Mouse (Mus musculus) MEL (cell line): ENCODE data around the gene Nrg4. TPM values are rescaled to one million over a fixed set of nuclear protein-coding genes. Genes with fewer than 3 reads are reported as not detected.

ENCODE experiments used
- DNase-seq: peaks from one replicate; pipeline ENCODE4 v3.0.0; 2011; ENCODE audit warnings: low read depth, low spot score
- H3K27ac ChIP-seq: 2 replicates; pipeline ENCODE4 v1.5.1; 2012; ENCODE audit warnings: low read depth, mild to moderate bottlenecking, control low read depth, low read length, moderate library complexity; ENCODE audit not compliant: control insufficient read depth
- H3K27me3 ChIP-seq, 2 experiments: fragments of 150-350 bp in 1 of 2; sonication (generic) in 1 of 2; 2 replicates each; pipeline ENCODE4 v1.6.1; 2012; ENCODE audit warnings: low read length in 2 of 2, mild to moderate bottlenecking in 2 of 2, improper control_type of control experiment in 1 of 2, moderate library complexity in 1 of 2; ENCODE audit not compliant: insufficient read depth in 2 of 2, control insufficient read depth in 1 of 2
- H3K36me3 ChIP-seq, 2 experiments: 2 replicates each; pipeline ENCODE4 v1.6.1; 2012 to 2014; ENCODE audit warnings: low read length in 2 of 2, improper control_type of control experiment in 1 of 2, inconsistent platforms in 1 of 2, mild to moderate bottlenecking in 1 of 2; ENCODE audit not compliant: insufficient read depth in 2 of 2, control insufficient read depth in 1 of 2
- H3K4me1 ChIP-seq, 2 experiments: fragments of 150-350 bp in 1 of 2; sonication (generic) in 1 of 2; 2 replicates each; pipeline ENCODE4 v1.6.1; 2012; ENCODE audit warnings: low read length in 2 of 2, improper control_type of control experiment in 1 of 2, mild to moderate bottlenecking in 1 of 2; ENCODE audit not compliant: insufficient read depth in 2 of 2, control insufficient read depth in 1 of 2
- H3K4me3 ChIP-seq, 2 experiments: fragments of 150-350 bp in 1 of 2; sonication (generic) in 1 of 2; 2 replicates each; pipeline ENCODE4 v1.5.1; 2012; ENCODE audit warnings: low read depth in 2 of 2, low read length in 2 of 2, mild to moderate bottlenecking in 2 of 2, moderate library complexity in 2 of 2, control low read depth in 1 of 2, improper control_type of control experiment in 1 of 2; ENCODE audit not compliant: control insufficient read depth in 1 of 2, insufficient read depth in 1 of 2
- H3K79me2 ChIP-seq: 2 replicates; pipeline ENCODE4 v1.6.1; 2012; ENCODE audit warnings: mild to moderate bottlenecking, low read length, moderate library complexity; ENCODE audit not compliant: control insufficient read depth, poor library complexity, insufficient read depth
- H3K9ac ChIP-seq: 2 replicates; pipeline ENCODE4 v1.6.1; 2012; ENCODE audit warnings: low read depth, mild to moderate bottlenecking, control low read depth, low read length, moderate library complexity; ENCODE audit not compliant: control insufficient read depth, poor library complexity, severe bottlenecking
- H3K9me3 ChIP-seq: fragments of 150-350 bp; sonication (generic); replicated peaks from 2 replicates; pipeline ENCODE4 v1.6.1; 2012; ENCODE audit warnings: mild to moderate bottlenecking, low read length, improper control_type of control experiment, moderate library complexity; ENCODE audit not compliant: insufficient read depth
- BHLHE40 ChIP-seq: IDR thresholded peaks from 2 replicates; pipeline ENCODE4 v1.6.1; 2012; ENCODE audit warnings: low read depth, mild to moderate bottlenecking, inconsistent platforms, low read length, improper control_type of control experiment, borderline replicate concordance
- CHD1 ChIP-seq: IDR thresholded peaks from 2 replicates; pipeline ENCODE4 v1.6.1; 2012; ENCODE audit warnings: low read depth, mild to moderate bottlenecking, inconsistent platforms, low read length, improper control_type of control experiment
- CTCF ChIP-seq, 3 experiments: IDR thresholded peaks in 2 of 3; conservative IDR thresholded peaks in 1 of 3; 2 replicates each; pipeline ENCODE4 v1.5.1; 2011 to 2012; ENCODE audit warnings: low read length in 3 of 3, low read depth in 2 of 3, mild to moderate bottlenecking in 2 of 3, improper control_type of control experiment in 1 of 3, inconsistent platforms in 1 of 3, mixed read lengths in 1 of 3, moderate library complexity in 1 of 3; ENCODE audit not compliant: control insufficient read depth in 1 of 3, insufficient read depth in 1 of 3, poor library complexity in 1 of 3, severe bottlenecking in 1 of 3
- E2F4 ChIP-seq: IDR thresholded peaks from 2 replicates; pipeline ENCODE4 v1.6.1; 2011; ENCODE audit warnings: low read depth, low read length, improper control_type of control experiment, borderline replicate concordance
- ELF1 ChIP-seq: IDR thresholded peaks from 2 replicates; pipeline ENCODE4 v1.6.1; 2014; ENCODE audit warnings: low read depth, mild to moderate bottlenecking, inconsistent platforms, low read length, improper control_type of control experiment, moderate library complexity
- EP300 ChIP-seq, 2 experiments: IDR thresholded peaks; 2 replicates each; pipeline ENCODE4 v1.6.1; 2011; ENCODE audit warnings: improper control_type of control experiment in 2 of 2, low read length in 2 of 2, low read depth in 1 of 2, mild to moderate bottlenecking in 1 of 2
- ETS1 ChIP-seq: IDR thresholded peaks from 2 replicates; pipeline ENCODE4 v1.6.1; 2012; ENCODE audit warnings: low read depth, mild to moderate bottlenecking, inconsistent platforms, low read length, improper control_type of control experiment, moderate library complexity
- GABPA ChIP-seq: IDR thresholded peaks from 2 replicates; pipeline ENCODE4 v1.6.1; 2012; ENCODE audit warnings: low read depth, mild to moderate bottlenecking, inconsistent platforms, low read length, improper control_type of control experiment, moderate library complexity
- GATA1 ChIP-seq: IDR thresholded peaks from 2 replicates; pipeline ENCODE4 v1.6.1; 2011; ENCODE audit warnings: low read depth, low read length, improper control_type of control experiment
- KAT2A ChIP-seq: conservative IDR thresholded peaks from 2 replicates; pipeline ENCODE4 v1.6.1; 2012; ENCODE audit warnings: low read depth, low read length, improper control_type of control experiment, inconsistent platforms
- MEF2A ChIP-seq: IDR thresholded peaks from 2 replicates; pipeline ENCODE4 v1.6.1; 2014; ENCODE audit warnings: low read depth, mild to moderate bottlenecking, inconsistent platforms, low read length, improper control_type of control experiment; ENCODE audit not compliant: poor library complexity, insufficient replicate concordance, severe bottlenecking; ENCODE audit errors: extremely low read depth
- MXI1 ChIP-seq: IDR thresholded peaks from 2 replicates; pipeline ENCODE4 v1.6.1; 2011; ENCODE audit warnings: mild to moderate bottlenecking, low read depth, low read length, improper control_type of control experiment
- MYB ChIP-seq: IDR thresholded peaks from 2 replicates; pipeline ENCODE4 v1.6.1; 2011; ENCODE audit warnings: mild to moderate bottlenecking, low read depth, low read length, improper control_type of control experiment
- MYC ChIP-seq: IDR thresholded peaks from 2 replicates; pipeline ENCODE4 v1.6.1; 2011; ENCODE audit warnings: low read depth, mild to moderate bottlenecking, low read length, improper control_type of control experiment, moderate library complexity
- RAD21 ChIP-seq: IDR thresholded peaks from 2 replicates; pipeline ENCODE4 v1.6.1; 2011; ENCODE audit warnings: mild to moderate bottlenecking, low read depth, low read length, improper control_type of control experiment
- SIN3A ChIP-seq: IDR thresholded peaks from 2 replicates; pipeline ENCODE4 v1.6.1; 2012; ENCODE audit warnings: low read length, improper control_type of control experiment, inconsistent platforms
- SMC3 ChIP-seq: IDR thresholded peaks from 2 replicates; pipeline ENCODE4 v1.6.1; 2011; ENCODE audit warnings: low read depth, low read length, improper control_type of control experiment
- ZC3H11A ChIP-seq: IDR thresholded peaks from 2 replicates; pipeline ENCODE4 v1.6.1; 2012; ENCODE audit warnings: low read depth, mild to moderate bottlenecking, inconsistent platforms, low read length, improper control_type of control experiment
- ZNF384 ChIP-seq: IDR thresholded peaks from 2 replicates; pipeline ENCODE4 v1.6.1; 2012; ENCODE audit warnings: low read depth, mild to moderate bottlenecking, inconsistent platforms, low read length, improper control_type of control experiment
- polyA plus RNA-seq, 2 experiments: library from polyadenylated mRNA; stranded (reverse) in 1 of 2; unstranded in 1 of 2; fragments of >175 nt in 1 of 2; fragments of >200 nt in 1 of 2; gene quantifications; 2 replicates each; pipeline versions ENCODE4 v1.2.1 to v1.2.4; 2012; ENCODE audit warnings: low replicate concordance in 2 of 2, low read depth in 1 of 2; ENCODE audit not compliant: insufficient read length in 2 of 2, insufficient read depth in 1 of 2, missing spikeins in 1 of 2
- total RNA-seq: library from RNA; depleted of rRNA; stranded (reverse); fragments of 300-350 nt; gene quantifications from 2 replicates; pipeline ENCODE4 v1.2.3, GENCODE M21; 2012

Gene Nrg4
- total and polyA plus RNA-seq, 3 experiments = 0.08 to 0.67 TPM; not detected in 1

DNA sequence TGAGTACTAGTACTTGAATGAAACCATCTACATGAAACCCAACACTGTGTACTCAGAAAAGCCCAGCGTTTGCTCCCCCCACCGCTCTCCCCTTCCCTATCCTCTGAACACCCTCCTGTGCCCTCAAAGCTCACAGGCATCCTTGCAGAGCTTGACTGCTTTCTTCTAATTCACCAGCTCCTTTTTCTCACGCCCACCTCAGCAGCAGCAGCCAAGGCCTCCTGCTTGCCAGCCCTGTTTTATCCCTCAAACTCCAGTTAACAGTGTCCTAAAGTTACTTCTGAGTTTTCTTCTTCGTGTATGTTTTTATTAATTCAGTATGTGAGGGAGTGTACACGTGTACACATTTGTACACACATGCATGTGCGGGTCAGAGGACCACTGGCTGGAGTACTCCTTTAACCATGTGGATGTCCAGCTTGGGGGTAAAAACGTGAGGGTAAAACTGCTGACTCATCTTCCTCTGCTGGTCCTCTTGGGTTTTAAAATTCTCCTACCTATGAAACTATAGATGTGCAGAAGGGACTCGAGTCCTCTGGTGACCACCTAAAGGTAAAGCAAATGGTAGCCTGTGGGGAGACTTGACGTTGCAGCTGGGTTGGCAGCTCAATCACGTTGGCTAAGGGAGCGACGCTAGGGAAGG, 12.9 kb downstream of the Nrg4 start:
- Histone ChIP-seq H3K4me3 (no peak overlapping the region), H3K36me3 (no peaks in the 10 kb centered on the region; a peak in 1 of 4 replicates), H3K27me3 (peaks cover 8 to 14% of the 10 kb centered on the region in 2 experiments)
- TF ChIP-seq MYB = no peak
- no peak for TF ChIP-seq GABPA
- TF ChIP-seq KAT2A = no peak
- no peak for TF ChIP-seq ETS1
- TF ChIP-seq CTCF (IDR thresholded peaks at IDR 0.05 in 2 of 3, conservative IDR thresholded peaks at IDR 0.05 in 1 of 3; ENCODE audit: control insufficient read depth in 1 of 3, insufficient read depth in 1 of 3, low read depth in 2 of 3, low read length in 3 of 3, poor library complexity in 1 of 3, severe bottlenecking in 1 of 3) = no peak
- TF ChIP-seq CHD1 = no peak
- no peak for TF ChIP-seq EP300 (IDR thresholded peaks at IDR 0.05; ENCODE audit: low read depth in 1 of 2, low read length in 2 of 2)
- TF ChIP-seq ZNF384 = no peak
- TF ChIP-seq, all 39 proteins: peak for 0
- H3K9ac ChIP-seq = no peak overlapping the region
- H3K79me2 ChIP-seq = no peaks in the 10 kb centered on the region
- H3K9me3 ChIP-seq = no peaks in the 10 kb centered on the region
- peaks cover 0 to 6% of the 10 kb centered on the region in 2 experiments; a peak in 1 of 4 replicates for H3K4me1 ChIP-seq
- DNase-seq = no peak
- H3K27ac ChIP-seq = no peak overlapping the region

DNA sequence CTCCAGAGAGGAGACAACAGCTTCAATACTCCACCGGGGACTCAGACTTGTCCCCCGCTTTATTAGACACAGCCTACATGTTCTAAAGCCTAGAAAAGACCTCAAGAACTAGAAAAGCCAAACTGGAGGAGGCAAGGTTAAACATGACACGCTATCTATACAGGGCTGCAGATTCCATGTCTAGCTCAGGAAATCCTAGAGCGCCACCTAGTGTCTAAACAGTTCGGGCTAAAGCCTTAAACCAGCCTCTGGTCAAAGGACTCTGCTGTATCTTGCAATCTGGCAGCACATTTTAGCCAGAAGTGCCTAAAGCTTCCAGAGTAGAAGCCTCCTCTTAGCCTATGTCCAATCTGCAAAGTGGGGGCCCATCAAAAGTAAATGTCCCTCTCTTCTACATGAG, 15.1 kb downstream of the Nrg4 start:
- Histone ChIP-seq H3K36me3 (peaks cover 0 to 9% of the 10 kb centered on the region in 2 experiments; a peak in 2 of 4 replicates), H3K4me1 (peaks cover 3 to 13% of the 10 kb centered on the region in 2 experiments; a peak in 3 of 4 replicates), H3K9me3 (no peaks in the 10 kb centered on the region), H3K27ac (no peak overlapping the region), H3K79me2 (no peaks in the 10 kb centered on the region), H3K4me3 (no peak overlapping the region), H3K9ac (no peak overlapping the region), H3K27me3 (peaks cover 4 to 11% of the 10 kb centered on the region in 2 experiments; a peak in 3 of 4 replicates)
- peak; percentile 87 for DNase-seq
- TF ChIP-seq BHLHE40 = no peak
- TF ChIP-seq ZC3H11A = peak; percentile 88
- TF ChIP-seq ZNF384 = peak; percentile 66; the same call in 1 of the 2 replicates
- 0 out of 2 replicates have a peak, but pooled peaks have one; percentile 26 for TF ChIP-seq ELF1
- TF ChIP-seq SMC3 = peak; percentile 88
- 0 out of 2 replicates have a peak, but pooled peaks have one; percentile 41 for TF ChIP-seq GATA1
- TF ChIP-seq RAD21 = peak; percentile 98
- TF ChIP-seq SIN3A = peak; percentile 40; the same call in 1 of the 2 replicates
- TF ChIP-seq E2F4 = no peak
- TF ChIP-seq MYC = peak; percentile 30; the same call in 1 of the 2 replicates
- TF ChIP-seq MXI1 = 0 out of 2 replicates have a peak, but pooled peaks have one; percentile 25
- TF ChIP-seq CTCF (IDR thresholded peaks at IDR 0.05 in 2 of 3, conservative IDR thresholded peaks at IDR 0.05 in 1 of 3; ENCODE audit: control insufficient read depth in 1 of 3, insufficient read depth in 1 of 3, low read depth in 2 of 3, low read length in 3 of 3, poor library complexity in 1 of 3, severe bottlenecking in 1 of 3) = peak; percentile 76 to 97 (median 86)
- TF ChIP-seq MEF2A = no peak
